Mouse (Mus musculus): ENCODE data around the gene Slc35e3. TPM values are rescaled to one million over a fixed set of nuclear protein-coding genes. Genes with fewer than 3 reads are reported as not detected.
"Not testable (repeated sequence)": the region's sequence is repeated elsewhere in the genome, so short reads cannot be mapped to it uniquely, and the experiment has no call there.

The Slc35e3 gene
- polyA plus RNA-seq, 1 experiment from 2014 or later = 5.3 TPM

- no peaks in the 10 kb centered on the region for H3K36me3 ChIP-seq
- no peaks in the 10 kb centered on the region for H3K9me3 ChIP-seq (replicated peaks)
- H3K4me1 ChIP-seq = no peaks in the 10 kb centered on the region
- WGBS (ENCODE audit: insufficient replicate concordance) = 81% methylated on average over 3 of the region's 3 CpGs
- no peaks in the 10 kb centered on the region for H3K27me3 ChIP-seq (replicated peaks)
- no peak overlapping the region for H3K4me3 ChIP-seq
- ATAC-seq = no peak
- no peak overlapping the region for H3K27ac ChIP-seq
- H3K4me2 ChIP-seq = no peak overlapping the region
- no peak overlapping the region for H3K9ac ChIP-seq
Measured at GRCm38 (mm10) chr10:117724804-117725361, 21.3 kb downstream of the Slc35e3 start.

GRCm38 (mm10) chr10:117724136-117724718 is 21.9 kb downstream of the Slc35e3 start:
- Histone ChIP-seq H3K36me3 (no peaks in the 10 kb centered on the region), H3K27me3 (replicated peaks) (no peaks in the 10 kb centered on the region), H3K4me3 (no peak overlapping the region), H3K27ac (no peak overlapping the region), H3K4me1 (no peaks in the 10 kb centered on the region), H3K4me2 (no peak overlapping the region), H3K9me3 (replicated peaks) (no peaks in the 10 kb centered on the region), H3K9ac (no peak overlapping the region)
- no peak for ATAC-seq
- 52% methylated on average over 5 of the region's 5 CpGs for WGBS (ENCODE audit: insufficient replicate concordance)

GRCm38 (mm10) chr10:117718161-117719119 is 27.7 kb downstream of the Slc35e3 start:
- no peaks in the 10 kb centered on the region for H3K27me3 ChIP-seq (replicated peaks)
- ATAC-seq = no peak
- no peak overlapping the region for H3K4me2 ChIP-seq
- H3K27ac ChIP-seq = no peak overlapping the region
- H3K4me3 ChIP-seq = no peak overlapping the region
- H3K4me1 ChIP-seq = peaks cover 32% of the 10 kb centered on the region
- no peaks in the 10 kb centered on the region for H3K9me3 ChIP-seq (replicated peaks)
- no peaks in the 10 kb centered on the region for H3K36me3 ChIP-seq
- no peak overlapping the region for H3K9ac ChIP-seq
- 66% methylated on average over 19 of the region's 19 CpGs for WGBS (ENCODE audit: insufficient replicate concordance)

GRCm38 (mm10) chr10:117717583-117717982 is 28.6 kb downstream of the Slc35e3 start:
- WGBS (ENCODE audit: insufficient replicate concordance) = 9% methylated on average over 4 of the region's 4 CpGs
- no peak overlapping the region for H3K27ac ChIP-seq
- ATAC-seq = 0 out of 2 replicates have a peak, but pooled peaks have one; percentile 52

DNA sequence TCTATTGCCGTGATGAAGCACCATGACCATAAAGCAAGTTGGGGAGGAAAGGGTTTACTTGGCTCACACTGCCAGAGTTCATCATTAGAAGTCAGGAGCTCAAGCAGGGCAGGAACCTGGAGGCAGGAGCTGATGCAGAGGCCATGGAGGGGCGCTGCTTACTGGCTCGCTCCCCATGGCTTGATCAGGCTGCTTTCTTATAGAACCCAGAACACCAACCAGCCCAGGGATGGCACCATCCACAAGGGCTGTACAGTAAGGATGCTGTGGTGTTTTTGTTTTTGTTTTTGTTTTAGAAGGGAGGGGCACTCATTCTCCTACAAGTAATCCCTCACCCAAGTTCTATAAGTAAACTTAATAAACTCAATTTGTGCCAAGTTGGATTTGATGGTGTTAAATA is 29.5 kb downstream of the Slc35e3 start:
- H3K27ac ChIP-seq = no peak overlapping the region

More at GRCm38 (mm10) chr10:117717583-117717982, 28.6 kb downstream of the Slc35e3 start:
- no peaks in the 10 kb centered on the region for H3K27me3 ChIP-seq (replicated peaks)
- H3K4me3 ChIP-seq = no peak overlapping the region
- H3K4me1 ChIP-seq = peaks cover 32% of the 10 kb centered on the region
- no peak overlapping the region for H3K9ac ChIP-seq
- H3K9me3 ChIP-seq (replicated peaks) = no peaks in the 10 kb centered on the region
- no peaks in the 10 kb centered on the region for H3K36me3 ChIP-seq
- H3K4me2 ChIP-seq = no peak overlapping the region

DNA sequence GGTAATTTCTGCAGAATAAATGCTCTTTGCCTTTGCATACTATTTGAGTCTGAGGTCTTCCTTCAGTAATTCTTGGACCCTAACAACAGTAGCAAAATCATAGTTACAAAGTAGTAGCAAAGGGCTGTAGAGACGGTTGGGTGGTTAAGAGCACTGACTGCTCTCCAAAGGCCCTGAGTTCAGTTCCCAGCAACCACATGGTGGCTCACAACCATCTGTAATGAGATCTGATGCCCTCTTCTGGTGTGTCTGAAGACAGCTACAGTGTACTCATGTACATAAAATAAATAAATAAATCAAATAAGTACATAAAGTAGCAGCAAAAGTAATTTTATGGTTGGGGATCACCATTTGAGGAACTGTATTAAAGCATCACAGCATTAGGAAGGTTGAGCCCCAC is 30.5 kb downstream of the Slc35e3 start:
- not testable (repeated sequence) for H3K9ac ChIP-seq; H3K36me3 ChIP-seq; H3K4me2 ChIP-seq; ATAC-seq; H3K27ac ChIP-seq; H3K4me3 ChIP-seq; H3K27me3 ChIP-seq (replicated peaks); H3K9me3 ChIP-seq (replicated peaks)
- WGBS (ENCODE audit: insufficient replicate concordance) = 65% methylated on average over 1 of the region's 1 CpGs
- H3K4me1 ChIP-seq = peaks cover 47% of the 10 kb centered on the region

More for the DNA sequence above, 29.5 kb downstream of the Slc35e3 start:
- H3K4me1 ChIP-seq = peaks cover 39% of the 10 kb centered on the region
- H3K4me2 ChIP-seq = no peak overlapping the region
- H3K4me3 ChIP-seq = no peak overlapping the region
- no peaks in the 10 kb centered on the region for H3K27me3 ChIP-seq (replicated peaks)
- 89% methylated on average over 3 of the region's 3 CpGs for WGBS (ENCODE audit: insufficient replicate concordance)
- H3K9ac ChIP-seq = no peak overlapping the region
- no peaks in the 10 kb centered on the region for H3K36me3 ChIP-seq
- H3K9me3 ChIP-seq (replicated peaks) = no peaks in the 10 kb centered on the region
- ATAC-seq = no peak

GRCm38 (mm10) chr10:117714928-117715500 is 31.2 kb downstream of the Slc35e3 start:
- no peak for ATAC-seq
- peaks cover 47% of the 10 kb centered on the region for H3K4me1 ChIP-seq
- H3K4me3 ChIP-seq = no peak overlapping the region
- 51% methylated on average over 4 of the region's 4 CpGs for WGBS (ENCODE audit: insufficient replicate concordance)
- no peak overlapping the region for H3K4me2 ChIP-seq
- no peak overlapping the region for H3K27ac ChIP-seq
- no peaks in the 10 kb centered on the region for H3K9me3 ChIP-seq (replicated peaks)
- H3K9ac ChIP-seq = no peak overlapping the region
- H3K27me3 ChIP-seq (replicated peaks) = no peaks in the 10 kb centered on the region
- no peaks in the 10 kb centered on the region for H3K36me3 ChIP-seq

DNA sequence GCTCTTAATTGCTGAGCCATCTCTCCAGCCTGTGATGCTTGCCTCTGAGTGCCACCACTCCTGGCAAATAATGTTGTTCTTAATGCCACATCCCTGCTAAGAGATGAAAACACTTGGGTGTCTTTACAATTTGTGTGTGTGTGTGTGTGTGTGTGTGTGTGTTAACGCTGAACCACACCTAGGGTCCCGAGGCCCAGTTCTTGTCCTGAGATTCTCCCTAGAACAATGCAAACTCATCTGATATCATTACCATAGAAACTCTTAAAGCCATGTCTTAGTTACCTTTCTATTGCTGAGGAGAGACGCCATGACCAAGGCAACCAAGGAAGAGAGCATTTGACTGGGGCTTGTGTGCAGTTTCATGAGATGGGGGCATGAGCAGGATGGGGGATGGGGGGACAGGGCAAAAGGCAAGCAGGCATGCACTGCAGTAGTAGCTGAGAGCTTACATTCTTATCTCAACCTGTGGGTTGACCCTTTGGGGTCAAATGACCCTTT is 32.1 kb downstream of the Slc35e3 start:
- Histone ChIP-seq H3K9me3 (replicated peaks) (no peaks in the 10 kb centered on the region), H3K27ac (no peak overlapping the region), H3K36me3 (no peaks in the 10 kb centered on the region), H3K27me3 (replicated peaks) (no peaks in the 10 kb centered on the region), H3K4me3 (no peak overlapping the region), H3K9ac (no peak overlapping the region), H3K4me2 (no peak overlapping the region), H3K4me1 (peaks cover 51% of the 10 kb centered on the region)
- ATAC-seq = no peak
- WGBS (ENCODE audit: insufficient replicate concordance) = 77% methylated on average over 3 of the region's 3 CpGs

DNA sequence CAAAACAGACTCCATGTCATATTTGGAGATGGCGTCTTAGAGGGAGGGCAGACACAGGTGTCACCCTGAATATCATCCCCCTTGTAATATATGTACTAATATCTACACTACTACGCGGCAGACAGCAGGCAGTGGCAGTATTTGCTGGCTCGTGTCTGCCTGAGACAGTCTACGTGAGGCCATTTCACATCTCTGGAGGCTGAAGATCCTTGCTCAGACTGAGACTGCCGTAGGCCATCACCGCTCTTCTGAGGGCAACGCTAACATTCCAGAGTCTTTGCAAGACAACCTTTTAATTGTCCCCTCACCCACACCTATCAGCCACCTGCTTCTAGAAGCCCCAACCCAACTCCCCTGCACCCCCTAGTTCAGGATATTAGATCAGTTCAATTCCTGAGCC is 32.7 kb downstream of the Slc35e3 start:
- H3K27me3 ChIP-seq (replicated peaks) = no peaks in the 10 kb centered on the region
- H3K36me3 ChIP-seq = peaks cover 5% of the 10 kb centered on the region
- H3K4me2 ChIP-seq = no peak overlapping the region
- WGBS (ENCODE audit: insufficient replicate concordance) = 84% methylated on average over 8 of the region's 8 CpGs
- no peak overlapping the region for H3K27ac ChIP-seq
- no peak for ATAC-seq
- no peaks in the 10 kb centered on the region for H3K9me3 ChIP-seq (replicated peaks)
- H3K4me3 ChIP-seq = no peak overlapping the region
- H3K9ac ChIP-seq = no peak overlapping the region
- peaks cover 53% of the 10 kb centered on the region for H3K4me1 ChIP-seq

GRCm38 (mm10) chr10:117712871-117713270 is 33.3 kb downstream of the Slc35e3 start:
- Histone ChIP-seq H3K27ac (no peak overlapping the region), H3K9ac (no peak overlapping the region), H3K9me3 (replicated peaks) (no peaks in the 10 kb centered on the region), H3K27me3 (replicated peaks) (no peaks in the 10 kb centered on the region), H3K36me3 (peaks cover 8% of the 10 kb centered on the region), H3K4me1 (peaks cover 47% of the 10 kb centered on the region), H3K4me3 (no peak overlapping the region), H3K4me2 (no peak overlapping the region)
- 73% methylated on average over 9 of the region's 9 CpGs for WGBS (ENCODE audit: insufficient replicate concordance)
- no peak for ATAC-seq

GRCm38 (mm10) chr10:117712191-117712754 is 33.9 kb downstream of the Slc35e3 start:
- Histone ChIP-seq H3K9ac (no peak overlapping the region), H3K27ac (peak overlapping the region; percentile 4; the same call in 1 of the 2 replicates), H3K4me3 (no peak overlapping the region), H3K36me3 (peaks cover 14% of the 10 kb centered on the region), H3K27me3 (replicated peaks) (no peaks in the 10 kb centered on the region), H3K4me2 (no peak overlapping the region), H3K4me1 (peaks cover 47% of the 10 kb centered on the region), H3K9me3 (replicated peaks) (no peaks in the 10 kb centered on the region)
- 74% methylated on average over 9 of the region's 9 CpGs for WGBS (ENCODE audit: insufficient replicate concordance)
- no peak for ATAC-seq
